Mouse (Mus musculus) heart, embryonic 16.5 days (tissue): ENCODE measurements around the gene Tenm2. TPM values are rescaled to one million over a fixed set of nuclear protein-coding genes. Genes with fewer than 3 reads are reported as not detected.

Experiments
- ATAC-seq: fragments of 200-750 bp; cut with Nextera tagmentation; replicated peaks from 2 replicates; pipeline ENCODE4 v1.8.0; 2017; ENCODE audit warnings: moderate number of reproducible peaks; ENCODE audit not compliant: insufficient read depth, low FRiP score; ENCODE audit errors: extremely low read depth
- H3K27ac ChIP-seq: fragments of 300-500 bp; sonication (generic); 2 replicates; pipeline ENCODE4 v1.5.1; 2014; ENCODE audit warnings: mild to moderate bottlenecking, low read length, control low read depth, moderate library complexity
- H3K27me3 ChIP-seq: fragments of 300-500 bp; sonication (generic); 2 replicates; pipeline ENCODE4 v1.6.1; 2014; ENCODE audit warnings: low read length, mixed read lengths; ENCODE audit not compliant: control insufficient read depth, insufficient read depth
- H3K36me3 ChIP-seq: fragments of 300-500 bp; sonication (generic); 2 replicates; pipeline ENCODE4 v1.6.1; 2014; ENCODE audit not compliant: control insufficient read depth, insufficient read depth
- H3K4me1 ChIP-seq: fragments of 300-500 bp; sonication (generic); 2 replicates; pipeline ENCODE4 v1.6.1; 2014; ENCODE audit warnings: low read length, mixed read lengths; ENCODE audit not compliant: control insufficient read depth, insufficient read depth
- H3K4me2 ChIP-seq: fragments of 300-500 bp; sonication (generic); 2 replicates; pipeline ENCODE4 v1.6.1; 2014; ENCODE audit warnings: low read depth, mild to moderate bottlenecking, control low read depth, low read length
- H3K4me3 ChIP-seq: fragments of 300-500 bp; sonication (generic); 2 replicates; pipeline ENCODE4 v1.5.1; 2014; ENCODE audit warnings: mild to moderate bottlenecking, control low read depth, low read length
- H3K9ac ChIP-seq: fragments of 300-500 bp; sonication (generic); 2 replicates; pipeline ENCODE4 v1.6.1; 2014; ENCODE audit warnings: low read length, control low read depth
- H3K9me3 ChIP-seq: fragments of 300-500 bp; sonication (generic); replicated peaks from 2 replicates; pipeline ENCODE4 v1.6.1; 2016; ENCODE audit warnings: low read length; ENCODE audit not compliant: control insufficient read depth
- WGBS: fragments of 180-500 bp; shearing (Covaris S2); extraction: QIAGEN DNeasy Blood & Tissue Kit; methylation state at CpG from one replicate; pipeline ENCODE4 v1.1.7; 2014; 5-methylcytosine and 5-hydroxymethylcytosine counted together
- polyA plus RNA-seq: library from polyadenylated mRNA; unstranded; fragments of >200 nt; fragmentation: Nextera tagmentation; extraction: Ambion mirVana; gene quantifications from 2 replicates; pipeline ENCODE4 v1.2.1, GENCODE M21; 2015

The Tenm2 gene
- polyA plus RNA-seq, 1 experiment from 2014 or later = 0.71 TPM

- no peak overlapping the region for H3K27ac ChIP-seq
- H3K9me3 ChIP-seq = no peaks in the 10 kb centered on the region
- H3K36me3 ChIP-seq = no peaks in the 10 kb centered on the region
- no peak overlapping the region for H3K9ac ChIP-seq
- H3K4me1 ChIP-seq = no peaks in the 10 kb centered on the region
- H3K4me3 ChIP-seq = no peak overlapping the region
- 72% methylated on average over 16 of the region's 16 CpGs for WGBS
- H3K4me2 ChIP-seq = no peak overlapping the region
- no peaks in the 10 kb centered on the region for H3K27me3 ChIP-seq
- no peak for ATAC-seq
These were observed 1096.2 kb downstream of the Tenm2 start for GRCm38 (mm10) chr11:36139521-36139920.

DNA sequence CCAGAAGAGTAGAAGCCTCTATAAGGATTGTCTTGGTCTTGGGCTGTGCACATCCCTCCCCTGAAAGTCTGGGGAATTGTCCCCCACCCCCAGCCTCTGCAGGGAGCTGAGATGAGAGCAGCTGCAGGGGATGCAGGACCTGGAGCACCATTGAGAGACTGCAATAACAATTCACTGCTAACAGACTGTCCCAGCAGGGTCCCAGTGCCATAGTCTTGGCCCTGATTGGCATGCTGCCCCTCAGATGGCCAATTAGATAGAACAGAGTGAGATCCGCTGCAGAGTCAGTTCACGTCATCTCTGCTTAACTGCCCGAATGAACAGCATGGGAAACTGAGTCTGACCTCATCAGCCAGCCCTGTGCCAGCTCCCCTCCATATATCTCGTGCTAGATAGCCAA, 1097.9 kb downstream of the Tenm2 start:
- Histone ChIP-seq H3K4me1 (no peaks in the 10 kb centered on the region), H3K4me3 (no peak overlapping the region), H3K27me3 (no peaks in the 10 kb centered on the region), H3K36me3 (no peaks in the 10 kb centered on the region), H3K9me3 (no peaks in the 10 kb centered on the region), H3K4me2 (no peak overlapping the region), H3K9ac (no peak overlapping the region), H3K27ac (no peak overlapping the region)
- WGBS = 73% methylated on average over 4 of the region's 4 CpGs
- no peak for ATAC-seq

GRCm38 (mm10) chr11:36137276-36137675, 1098.5 kb downstream of the Tenm2 start:
- no peak overlapping the region for H3K4me3 ChIP-seq
- WGBS = 78% methylated on average over 6 of the region's 6 CpGs
- no peak for ATAC-seq
- no peak overlapping the region for H3K9ac ChIP-seq
- H3K4me2 ChIP-seq = no peak overlapping the region
- H3K27me3 ChIP-seq = no peaks in the 10 kb centered on the region
- H3K27ac ChIP-seq = no peak overlapping the region
- no peaks in the 10 kb centered on the region for H3K4me1 ChIP-seq
- no peaks in the 10 kb centered on the region for H3K9me3 ChIP-seq
- no peaks in the 10 kb centered on the region for H3K36me3 ChIP-seq

DNA sequence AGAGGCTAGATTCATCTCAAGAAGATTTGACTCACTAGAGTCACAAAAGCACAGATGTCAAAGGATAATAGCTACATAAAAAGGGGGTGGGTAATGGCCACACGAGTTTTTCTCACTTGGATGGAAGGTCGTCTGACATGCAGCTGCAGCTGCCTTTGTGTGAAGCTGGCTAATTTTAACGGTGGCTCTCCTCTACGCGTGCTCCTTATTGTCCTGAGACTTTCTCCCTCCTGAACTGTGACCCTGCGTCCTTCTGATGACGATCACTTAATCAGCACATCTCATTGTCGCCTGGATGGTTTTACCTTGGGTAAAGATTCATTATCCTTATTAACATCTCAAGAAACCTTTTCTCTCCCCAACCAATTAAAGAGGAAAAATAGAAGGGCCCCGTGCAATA, 1101.1 kb downstream of the Tenm2 start:
- H3K9me3 ChIP-seq = no peaks in the 10 kb centered on the region
- 72% methylated on average over 9 of the region's 9 CpGs for WGBS

DNA sequence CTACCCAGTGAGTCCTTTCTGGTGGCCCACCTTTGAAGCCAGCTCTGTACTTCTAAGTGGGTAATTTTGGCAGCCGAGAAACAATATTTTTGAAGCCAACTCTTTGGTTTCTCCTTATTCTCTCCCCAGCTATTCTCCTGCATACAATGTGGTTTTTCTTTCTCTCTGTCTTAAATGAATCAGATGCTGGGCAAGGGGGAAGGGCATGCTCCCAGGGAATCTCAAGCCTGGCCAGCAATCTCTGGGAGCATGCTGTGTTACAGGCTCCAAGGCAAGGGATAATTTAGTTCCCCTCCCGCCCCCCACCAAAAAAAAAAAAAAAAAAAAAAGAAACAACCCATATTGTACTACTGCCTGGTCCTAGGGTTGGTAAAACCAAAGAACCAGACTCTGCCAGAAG, 1112.5 kb downstream of the Tenm2 start:
- no peaks in the 10 kb centered on the region for H3K27me3 ChIP-seq
- no peak overlapping the region for H3K27ac ChIP-seq
- no peak for ATAC-seq
- H3K4me3 ChIP-seq = no peak overlapping the region
- H3K4me1 ChIP-seq = no peaks in the 10 kb centered on the region
- 63% methylated on average over 2 of the region's 2 CpGs for WGBS
- H3K9me3 ChIP-seq = no peaks in the 10 kb centered on the region
- no peak overlapping the region for H3K4me2 ChIP-seq
- no peak overlapping the region for H3K9ac ChIP-seq
- no peaks in the 10 kb centered on the region for H3K36me3 ChIP-seq

More for the DNA sequence above, 1101.1 kb downstream of the Tenm2 start:
- Histone ChIP-seq H3K9ac (no peak overlapping the region), H3K27me3 (no peaks in the 10 kb centered on the region), H3K4me1 (no peaks in the 10 kb centered on the region), H3K27ac (no peak overlapping the region), H3K36me3 (no peaks in the 10 kb centered on the region), H3K4me3 (no peak overlapping the region), H3K4me2 (no peak overlapping the region)
- ATAC-seq = no peak

GRCm38 (mm10) chr11:36121410-36121929, 1114.3 kb downstream of the Tenm2 start:
- no peak overlapping the region for H3K9ac ChIP-seq
- WGBS = 62% methylated on average over 8 of the region's 8 CpGs
- H3K4me2 ChIP-seq = no peak overlapping the region
- H3K4me1 ChIP-seq = no peaks in the 10 kb centered on the region
- H3K4me3 ChIP-seq = no peak overlapping the region
- no peaks in the 10 kb centered on the region for H3K27me3 ChIP-seq
- ATAC-seq = no peak
- no peaks in the 10 kb centered on the region for H3K9me3 ChIP-seq
- H3K36me3 ChIP-seq = no peaks in the 10 kb centered on the region
- H3K27ac ChIP-seq = no peak overlapping the region

GRCm38 (mm10) chr11:36120591-36121409, 1115.0 kb downstream of the Tenm2 start:
- Histone ChIP-seq H3K9me3 (no peaks in the 10 kb centered on the region), H3K9ac (no peak overlapping the region), H3K27ac (no peak overlapping the region), H3K27me3 (no peaks in the 10 kb centered on the region), H3K4me1 (no peaks in the 10 kb centered on the region), H3K36me3 (no peaks in the 10 kb centered on the region), H3K4me2 (no peak overlapping the region), H3K4me3 (no peak overlapping the region)
- WGBS = 63% methylated on average over 7 of the region's 7 CpGs
- no peak for ATAC-seq

- no peak overlapping the region for H3K4me3 ChIP-seq
- WGBS = 71% methylated on average over 12 of the region's 12 CpGs
- H3K9me3 ChIP-seq = no peaks in the 10 kb centered on the region
- no peak for ATAC-seq
- H3K27me3 ChIP-seq = no peaks in the 10 kb centered on the region
- no peak overlapping the region for H3K9ac ChIP-seq
- no peaks in the 10 kb centered on the region for H3K4me1 ChIP-seq
- no peak overlapping the region for H3K4me2 ChIP-seq
- no peaks in the 10 kb centered on the region for H3K36me3 ChIP-seq
- no peak overlapping the region for H3K27ac ChIP-seq
These were observed 1122.4 kb downstream of the Tenm2 start for GRCm38 (mm10) chr11:36113326-36113725.

DNA sequence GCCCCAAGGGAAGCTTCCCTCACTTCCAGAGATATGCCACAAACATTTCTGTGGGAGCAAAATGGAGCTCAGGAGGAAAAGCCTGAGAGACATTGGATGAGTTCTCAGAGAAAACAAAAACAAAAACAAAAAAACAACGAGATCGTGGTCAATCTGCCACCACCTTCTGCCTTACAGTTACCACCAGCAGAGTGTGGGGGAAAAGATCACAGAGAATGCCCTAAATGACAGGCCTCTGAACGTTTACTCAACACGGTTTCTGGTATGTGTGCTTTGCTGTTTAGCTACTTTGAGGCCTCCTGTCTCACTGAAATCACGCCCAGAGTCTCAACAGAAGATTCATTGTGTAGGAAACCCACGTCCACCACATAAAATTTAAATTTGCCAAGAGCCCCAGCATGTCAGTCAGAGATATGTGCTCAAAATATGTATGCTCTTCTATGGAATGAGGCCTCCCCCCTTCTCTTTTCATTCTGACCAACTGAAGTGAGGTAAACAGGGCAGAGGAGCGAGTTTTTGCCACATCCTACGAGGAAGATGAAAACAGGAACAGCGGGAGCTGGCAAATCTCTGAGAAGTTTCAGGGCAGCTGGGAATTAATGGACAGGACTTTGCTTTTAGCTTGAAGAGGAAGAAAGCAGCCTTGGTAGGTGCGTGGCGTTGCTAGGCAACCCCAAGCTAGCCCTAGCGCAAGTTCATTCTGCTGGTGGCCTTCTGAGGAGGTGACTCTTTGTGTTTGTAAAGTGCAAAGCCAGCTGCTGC, 1126.6 kb downstream of the Tenm2 start:
- no peak for ATAC-seq
- no peak overlapping the region for H3K27ac ChIP-seq
- no peaks in the 10 kb centered on the region for H3K9me3 ChIP-seq
- no peaks in the 10 kb centered on the region for H3K36me3 ChIP-seq
- H3K4me3 ChIP-seq = no peak overlapping the region
- 35% methylated on average over 12 of the region's 12 CpGs for WGBS
- no peak overlapping the region for H3K4me2 ChIP-seq
- no peaks in the 10 kb centered on the region for H3K27me3 ChIP-seq
- H3K9ac ChIP-seq = no peak overlapping the region
- no peaks in the 10 kb centered on the region for H3K4me1 ChIP-seq
